Mouse (Mus musculus) limb, embryonic 11.5 days (tissue): ENCODE data around the gene Il22ra1. TPM values are rescaled to one million over a fixed set of nuclear protein-coding genes. Genes with fewer than 3 reads are reported as not detected.
A peak's percentile ranks its signal among the peaks of the same experiment; 100 is the strongest.

Experiments used
- ATAC-seq: fragments of 200-750 bp; cut with Nextera tagmentation; 2 replicates; pipeline ENCODE4 v1.8.0; 2017; ENCODE audit warnings: low read depth; ENCODE audit not compliant: insufficient number of reproducible peaks, low FRiP score, low TSS enrichment
- DNase-seq: peaks from one replicate; pipeline ENCODE4 v3.0.0-alpha.2; 2015; ENCODE audit warnings: low spot score
- H3K27ac ChIP-seq: fragments of 300-500 bp; sonication (generic); replicated peaks from 2 replicates; pipeline ENCODE4 v1.5.1; 2014; ENCODE audit warnings: low read depth, mild to moderate bottlenecking, low read length
- H3K27me3 ChIP-seq: fragments of 300-500 bp; sonication (generic); 2 replicates; pipeline ENCODE4 v1.6.1; 2014; ENCODE audit warnings: mild to moderate bottlenecking, low read length, mixed read lengths; ENCODE audit not compliant: control insufficient read depth, insufficient read depth
- H3K36me3 ChIP-seq: fragments of 300-500 bp; sonication (generic); 2 replicates; pipeline ENCODE4 v1.6.1; 2014; ENCODE audit warnings: mild to moderate bottlenecking, low read length, moderate library complexity, mixed read lengths; ENCODE audit not compliant: control insufficient read depth, insufficient read depth
- H3K4me1 ChIP-seq: fragments of 300-500 bp; sonication (generic); 2 replicates; pipeline ENCODE4 v1.6.1; 2014; ENCODE audit warnings: low read length, mixed read lengths; ENCODE audit not compliant: control insufficient read depth, insufficient read depth
- H3K4me2 ChIP-seq: fragments of 300-500 bp; sonication (generic); 2 replicates; pipeline ENCODE4 v1.6.1; 2014; ENCODE audit warnings: low read depth, mild to moderate bottlenecking, moderate library complexity; ENCODE audit not compliant: severe bottlenecking
- H3K4me3 ChIP-seq: fragments of 300-500 bp; sonication (generic); 2 replicates; pipeline ENCODE4 v1.5.1; 2014; ENCODE audit warnings: low read depth, low read length
- H3K9ac ChIP-seq: fragments of 300-500 bp; sonication (generic); 2 replicates; pipeline ENCODE4 v1.6.1; 2014; ENCODE audit warnings: mild to moderate bottlenecking, low read length
- H3K9me3 ChIP-seq: fragments of 300-500 bp; sonication (generic); 2 replicates; pipeline ENCODE4 v1.6.1; 2016; ENCODE audit warnings: low read length; ENCODE audit not compliant: control insufficient read depth
- WGBS: fragments of 180-500 bp; shearing (Covaris S2); extraction: QIAGEN DNeasy Blood & Tissue Kit; methylation state at CpG from one replicate; pipeline ENCODE4 v1.1.7; 2014; 5-methylcytosine and 5-hydroxymethylcytosine counted together
- polyA plus RNA-seq: library from polyadenylated mRNA; unstranded; fragments of >200 nt; fragmentation: Nextera tagmentation; extraction: Ambion mirVana; gene quantifications from 2 replicates; pipeline ENCODE4 v1.2.1, GENCODE M21; 2014

The Il22ra1 gene
- polyA plus RNA-seq, 1 experiment from 2014 or later, result not detected

DNA sequence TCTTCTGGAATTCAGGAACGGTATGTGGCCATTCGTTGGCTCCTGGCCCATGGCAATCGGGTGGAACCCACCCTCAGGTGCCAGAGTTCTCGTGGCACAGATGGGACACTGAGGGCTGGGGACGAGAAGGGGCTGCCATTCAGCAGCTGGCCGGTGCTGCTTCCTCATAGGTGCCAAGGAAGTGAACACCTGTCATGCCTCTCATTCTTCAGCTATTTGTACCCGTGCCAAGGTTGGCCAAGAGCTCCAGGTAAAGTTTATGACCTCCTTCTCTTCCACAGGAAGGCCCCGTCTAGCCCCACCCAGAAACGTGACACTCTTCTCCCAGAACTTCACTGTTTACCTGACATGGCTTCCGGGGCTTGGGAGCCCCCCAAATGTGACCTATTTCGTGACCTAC, 37.7 kb upstream of the Il22ra1 start:
- no peaks in the 10 kb centered on the region for H3K4me1 ChIP-seq
- H3K9ac ChIP-seq, result no peak overlapping the region
- ATAC-seq, result no peak
- H3K27me3 ChIP-seq, result peaks cover 26% of the 10 kb centered on the region
- H3K36me3 ChIP-seq, result no peaks in the 10 kb centered on the region
- no peaks in the 10 kb centered on the region for H3K9me3 ChIP-seq
- H3K4me2 ChIP-seq, result no peak overlapping the region
- DNase-seq, result no peak
- WGBS, result 83% methylated on average over 11 of the region's 11 CpGs
- H3K4me3 ChIP-seq, result no peak overlapping the region
- H3K27ac ChIP-seq, result no peak overlapping the region

DNA sequence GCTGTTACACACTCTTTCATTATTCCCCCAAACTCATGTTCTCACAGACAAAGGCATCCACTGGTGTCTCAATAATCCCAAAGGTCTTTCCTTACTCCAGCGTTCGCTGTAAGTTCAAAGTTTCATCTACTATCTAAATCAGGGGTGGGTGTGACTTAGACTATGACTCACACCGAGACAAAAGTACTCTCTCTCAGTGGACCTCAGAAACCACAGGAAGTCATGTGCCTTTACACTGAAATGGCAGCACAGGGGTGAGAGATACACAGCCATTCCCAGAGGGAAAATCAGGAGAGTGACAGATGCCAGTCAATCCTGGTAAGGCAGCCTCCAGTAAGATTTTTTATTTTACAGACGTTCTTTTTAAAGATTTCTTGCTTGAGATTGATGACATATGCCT, 35.1 kb upstream of the Il22ra1 start:
- Histone ChIP-seq H3K9ac (no peak overlapping the region), H3K36me3 (no peaks in the 10 kb centered on the region), H3K27ac (no peak overlapping the region), H3K4me2 (no peak overlapping the region), H3K4me1 (no peaks in the 10 kb centered on the region), H3K4me3 (no peak overlapping the region), H3K27me3 (peaks cover 5% of the 10 kb centered on the region; the same call in 1 of the 2 replicates), H3K9me3 (peaks cover 2% of the 10 kb centered on the region; the same call in 1 of the 2 replicates)
- DNase-seq (no peak), ATAC-seq (no peak)
- 81% methylated on average over 4 of the region's 4 CpGs for WGBS

- WGBS, result 79% methylated on average over 7 of the region's 7 CpGs
- DNase-seq (no peak), ATAC-seq (no peak)
- H3K4me3 ChIP-seq, result no peak overlapping the region
- no peaks in the 10 kb centered on the region for H3K27me3 ChIP-seq
- H3K4me1 ChIP-seq, result 0 out of 2 replicates have a peak, but pooled peaks cover 2% of the 10 kb centered on the region
- no peak overlapping the region for H3K27ac ChIP-seq
- H3K36me3 ChIP-seq, result no peaks in the 10 kb centered on the region
- H3K9ac ChIP-seq, result no peak overlapping the region
- H3K4me2 ChIP-seq, result no peak overlapping the region
- H3K9me3 ChIP-seq, result peaks cover 4% of the 10 kb centered on the region; the same call in 1 of the 2 replicates
Observed at GRCm38 (mm10) chr4:135698498-135698897, 29.5 kb upstream of the Il22ra1 start.

DNA sequence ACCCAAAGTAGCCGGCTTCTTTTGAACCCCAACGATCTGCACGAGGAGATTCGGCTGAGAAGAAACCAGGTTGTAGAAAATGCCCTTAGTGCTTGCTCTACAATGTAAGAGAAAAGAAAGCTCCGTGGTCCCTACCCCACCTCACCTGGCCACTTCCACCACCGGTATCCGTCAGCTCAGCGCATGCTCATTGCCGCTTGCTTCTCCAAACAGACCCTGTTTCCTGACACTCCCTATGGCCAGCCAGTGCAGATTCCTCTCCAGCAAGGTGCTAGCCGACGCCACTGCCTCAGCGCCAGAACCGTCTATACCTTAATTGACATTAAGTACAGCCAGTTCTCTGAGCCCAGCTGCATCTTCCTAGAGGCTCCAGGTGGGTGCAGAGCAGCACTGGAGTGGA, 24.5 kb upstream of the Il22ra1 start:
- H3K36me3 ChIP-seq, result no peaks in the 10 kb centered on the region
- 77% methylated on average over 13 of the region's 13 CpGs for WGBS
- ATAC-seq (no peak), DNase-seq (no peak)
- no peak overlapping the region for H3K27ac ChIP-seq
- no peaks in the 10 kb centered on the region for H3K9me3 ChIP-seq
- 0 out of 2 replicates have a peak, but pooled peaks cover 2% of the 10 kb centered on the region for H3K4me1 ChIP-seq
- H3K9ac ChIP-seq, result no peak overlapping the region
- no peak overlapping the region for H3K4me2 ChIP-seq
- H3K27me3 ChIP-seq, result no peaks in the 10 kb centered on the region
- no peak overlapping the region for H3K4me3 ChIP-seq

DNA sequence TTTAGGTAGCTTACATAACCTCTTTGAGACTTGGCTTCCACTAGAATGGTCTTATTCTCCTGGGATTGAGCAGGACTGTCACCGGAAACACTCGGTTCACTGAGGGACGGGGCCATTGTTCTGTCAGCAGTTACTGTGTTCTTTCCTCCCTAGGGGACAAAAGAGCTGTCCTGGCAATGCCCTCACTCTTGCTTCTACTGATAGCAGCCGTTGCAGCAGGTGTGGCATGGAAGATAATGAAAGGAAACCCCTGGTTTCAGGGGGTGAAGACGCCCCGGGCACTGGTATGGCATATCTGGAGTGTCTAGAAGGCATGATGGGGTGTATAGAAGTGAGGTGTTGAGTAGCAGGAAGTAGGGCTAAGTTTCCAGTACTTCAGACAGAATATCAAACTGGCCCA, 24.0 kb upstream of the Il22ra1 start:
- no peaks in the 10 kb centered on the region for H3K36me3 ChIP-seq
- ATAC-seq (no peak), DNase-seq (no peak)
- H3K9me3 ChIP-seq, result no peaks in the 10 kb centered on the region
- peaks cover 2% of the 10 kb centered on the region; the same call in 1 of the 2 replicates for H3K4me1 ChIP-seq
- WGBS, result 81% methylated on average over 6 of the region's 6 CpGs
- H3K9ac ChIP-seq, result no peak overlapping the region
- no peak overlapping the region for H3K27ac ChIP-seq
- H3K27me3 ChIP-seq, result no peaks in the 10 kb centered on the region
- H3K4me3 ChIP-seq, result no peak overlapping the region
- H3K4me2 ChIP-seq, result no peak overlapping the region

- Histone ChIP-seq H3K27me3 (no peaks in the 10 kb centered on the region), H3K9me3 (no peaks in the 10 kb centered on the region), H3K4me2 (no peak overlapping the region), H3K36me3 (no peaks in the 10 kb centered on the region), H3K9ac (no peak overlapping the region), H3K4me3 (no peak overlapping the region), H3K27ac (no peak overlapping the region), H3K4me1 (no peaks in the 10 kb centered on the region; the same call in 1 of the 2 replicates)
- no peak for DNase-seq
- WGBS, result 91% methylated on average over 6 of the region's 6 CpGs
- no peak for ATAC-seq
Observed at GRCm38 (mm10) chr4:135706045-135706444, 21.9 kb upstream of the Il22ra1 start.

- no peaks in the 10 kb centered on the region for H3K9me3 ChIP-seq
- no peak overlapping the region for H3K9ac ChIP-seq
- no peak overlapping the region for H3K4me2 ChIP-seq
- DNase-seq (peak; percentile 89), ATAC-seq (no peak)
- H3K27ac ChIP-seq, result no peak overlapping the region
- H3K4me1 ChIP-seq, result no peaks in the 10 kb centered on the region; the same call in 1 of the 2 replicates
- no peaks in the 10 kb centered on the region for H3K27me3 ChIP-seq
- WGBS, result 8% methylated on average over 8 of the region's 8 CpGs
- H3K4me3 ChIP-seq, result no peak overlapping the region
- H3K36me3 ChIP-seq, result no peaks in the 10 kb centered on the region
Observed at GRCm38 (mm10) chr4:135709072-135709564, 18.9 kb upstream of the Il22ra1 start.

- no peak overlapping the region for H3K4me2 ChIP-seq
- ATAC-seq (no peak), DNase-seq (no peak)
- H3K27me3 ChIP-seq, result no peaks in the 10 kb centered on the region
- H3K36me3 ChIP-seq, result no peaks in the 10 kb centered on the region
- 74% methylated on average over 11 of the region's 11 CpGs for WGBS
- no peak overlapping the region for H3K4me3 ChIP-seq
- no peaks in the 10 kb centered on the region; the same call in 1 of the 2 replicates for H3K4me1 ChIP-seq
- no peak overlapping the region for H3K27ac ChIP-seq
- no peaks in the 10 kb centered on the region for H3K9me3 ChIP-seq
- H3K9ac ChIP-seq, result no peak overlapping the region
Observed at GRCm38 (mm10) chr4:135709621-135710020, 18.4 kb upstream of the Il22ra1 start.

DNA sequence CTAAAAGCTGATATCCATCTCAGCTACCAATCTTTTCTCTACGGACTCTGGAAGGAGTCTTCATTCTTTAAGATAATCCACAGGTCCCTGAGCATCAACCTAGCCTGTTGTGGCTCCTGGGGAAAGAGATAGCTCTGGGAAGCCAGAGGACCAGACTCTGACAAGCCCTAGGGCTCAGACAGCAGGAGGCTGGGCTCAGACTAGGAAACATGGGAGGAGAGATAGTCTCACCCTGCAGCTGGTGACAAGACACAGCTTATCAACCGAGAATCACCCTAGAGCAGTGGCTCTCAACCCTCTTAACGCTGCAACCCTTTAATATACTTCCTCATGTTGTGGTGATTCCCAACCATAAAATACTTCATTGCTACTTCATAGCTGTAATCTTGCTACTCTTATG, 17.6 kb upstream of the Il22ra1 start:
- Histone ChIP-seq H3K9ac (no peak overlapping the region), H3K4me3 (no peak overlapping the region), H3K4me1 (no peaks in the 10 kb centered on the region; the same call in 1 of the 2 replicates), H3K4me2 (no peak overlapping the region), H3K36me3 (no peaks in the 10 kb centered on the region), H3K9me3 (no peaks in the 10 kb centered on the region), H3K27me3 (no peaks in the 10 kb centered on the region), H3K27ac (no peak overlapping the region)
- no peak for DNase-seq
- WGBS, result 84% methylated on average over 3 of the region's 3 CpGs
- no peak for ATAC-seq
